Mouse (Mus musculus) macrophage (primary cell): ENCODE data around the gene Ints4. TPM values are rescaled to one million over a fixed set of nuclear protein-coding genes. Genes with fewer than 3 reads are reported as not detected.

ENCODE experiments used
- H3K27ac ChIP-seq: fragments of 350-480 bp; formaldehyde crosslinking; 2 replicates; pipeline ENCODE4 v1.9.0; 2021
- H3K36me3 ChIP-seq: fragments of 350-480 bp; formaldehyde crosslinking; 2 replicates; pipeline ENCODE4 v1.9.0; 2021; ENCODE audit errors: inconsistent target
- H3K4me3 ChIP-seq: fragments of 350-480 bp; formaldehyde crosslinking; 2 replicates; pipeline ENCODE4 v1.9.0; 2021; ENCODE audit errors: inconsistent target
- H3K79me2 ChIP-seq: fragments of 350-480 bp; formaldehyde crosslinking; 2 replicates; pipeline ENCODE4 v1.9.0; 2021; ENCODE audit errors: inconsistent target
- WGBS: methylation state at CpG from one replicate; pipeline ENCODE4 v1.1.7; 2026; ENCODE audit warnings: inconsistent platforms; ENCODE audit not compliant: missing documents; 5-methylcytosine and 5-hydroxymethylcytosine counted together
- polyA plus RNA-seq: library from polyadenylated mRNA; stranded (reverse); fragments of 250-400 nt; gene quantifications from 3 replicates; pipeline ENCODE4 v1.2.4, GENCODE M21; 2018; ENCODE audit warnings: inconsistent platforms

The Ints4 gene
- polyA plus RNA-seq, 1 experiment from 2014 or later, result 34.4 TPM

GRCm38 (mm10) chr7:97578361-97579066 is 97.8 kb downstream of the Ints4 start:
- Histone ChIP-seq H3K4me3 (peak overlapping the region; percentile 66), H3K79me2 (peaks cover 30% of the 10 kb centered on the region), H3K36me3 (no peaks in the 10 kb centered on the region), H3K27ac (0 out of 2 replicates have a peak overlapping the region, but pooled peaks have one; percentile 13)
- WGBS, result 28% methylated on average over 8 of the region's 8 CpGs

- H3K79me2 ChIP-seq, result peaks cover 38% of the 10 kb centered on the region
- H3K27ac ChIP-seq, result peak within 1 kb of the TSS; percentile 78
- 1% methylated on average over 58 of the region's 68 CpGs for WGBS
- no peaks in the 10 kb centered on the region for H3K36me3 ChIP-seq
- peak within 1 kb of the TSS; percentile 86 for H3K4me3 ChIP-seq
Measured at GRCm38 (mm10) chr7:97579067-97579975, 98.6 kb downstream of the Ints4 start, which contains the start of the genes Aamdc and Rsf1. Gene Aamdc, minus strand, starts transcription at chr7:97579497. Gene Rsf1, plus strand, starts transcription at chr7:97579889.

- peak overlapping the region; percentile 86 for H3K4me3 ChIP-seq
- under 1% methylated on average over 65 of the region's 65 CpGs for WGBS
- H3K79me2 ChIP-seq, result peaks cover 47% of the 10 kb centered on the region
- H3K27ac ChIP-seq, result peak overlapping the region; percentile 78
- H3K36me3 ChIP-seq, result no peaks in the 10 kb centered on the region
Measured at GRCm38 (mm10) chr7:97579976-97580842, 99.5 kb downstream of the Ints4 start.

GRCm38 (mm10) chr7:97580843-97581214 is 100.1 kb downstream of the Ints4 start:
- Histone ChIP-seq H3K27ac (peak overlapping the region; percentile 78), H3K79me2 (peaks cover 53% of the 10 kb centered on the region), H3K36me3 (no peaks in the 10 kb centered on the region), H3K4me3 (peak overlapping the region; percentile 86)
- WGBS, result 0% methylated on average over 7 of the region's 11 CpGs

GRCm38 (mm10) chr7:97588506-97588905 is 107.8 kb downstream of the Ints4 start:
- Histone ChIP-seq H3K4me3 (no peak overlapping the region), H3K27ac (no peak overlapping the region), H3K79me2 (peaks cover 100% of the 10 kb centered on the region), H3K36me3 (no peaks in the 10 kb centered on the region)
- WGBS, result 82% methylated on average over 5 of the region's 5 CpGs

- 94% methylated on average over 3 of the region's 3 CpGs for WGBS
- peaks cover 100% of the 10 kb centered on the region for H3K79me2 ChIP-seq
- H3K36me3 ChIP-seq, result no peaks in the 10 kb centered on the region
- H3K27ac ChIP-seq, result no peak overlapping the region
- no peak overlapping the region for H3K4me3 ChIP-seq
Measured at GRCm38 (mm10) chr7:97590488-97590887, 109.7 kb downstream of the Ints4 start.

Other genes starting within 250 kb of the Ints4 start
- 1.4 to 13.9 TPM (median 2.4 TPM) in 3 replicates for gene Usp35, start 148.9 kb upstream of the Ints4 start, polyA plus RNA-seq
- 7.4 to 17.6 TPM (median 14.3 TPM) in 3 replicates for gene Kctd21, start 148.6 kb upstream of the Ints4 start, polyA plus RNA-seq
- gene Alg8, start 109.3 kb upstream of the Ints4 start, polyA plus RNA-seq, result 16.0 to 32.2 TPM (median 30.1 TPM) in 3 replicates
- gene Ndufc2, start 81.0 kb upstream of the Ints4 start, polyA plus RNA-seq, result 165 to 251 TPM (median 199 TPM) in 3 replicates
- gene Thrsp, start 63.2 kb upstream of the Ints4 start, polyA plus RNA-seq, result not detected in 3 replicates
- 0.07 to 0.19 TPM (median 0.14 TPM) in 3 replicates for gene Kctd14, start 29.6 kb upstream of the Ints4 start, polyA plus RNA-seq
- 15.2 to 16.5 TPM (median 15.5 TPM) in 3 replicates for gene Aamdc, start 98.5 kb downstream of the Ints4 start, polyA plus RNA-seq
- 16.4 to 28.2 TPM (median 16.9 TPM) in 3 replicates for gene Rsf1, start 98.9 kb downstream of the Ints4 start, polyA plus RNA-seq
- gene Clns1a, start 215.7 kb downstream of the Ints4 start, polyA plus RNA-seq, result 39.0 to 78.7 TPM (median 53.1 TPM) in 3 replicates